Mouse (Mus musculus) embryonic stem cell, embryonic (primary cell): Measurements from ENCODE around the gene Arpc5.
"Not testable (repeated sequence)": the region's sequence is repeated elsewhere in the genome, so short reads cannot be mapped to it uniquely, and the experiment has no call there.

Experiments
- CTCF ChIA-PET, 4 experiments: fragments of 300-600 bp in 2 of 4; fragments of 350-600 bp in 2 of 4; sonication (Branson Sonifier 250); formaldehyde crosslinking; loops; one replicate each; lab custom pipeline; 2022; ENCODE audit warnings: inconsistent platforms in 2 of 4; lab: Charles Lee
- POLR2A ChIA-PET, 4 experiments: fragments of 300-600 bp in 2 of 4; fragments of 350-600 bp in 2 of 4; sonication (Branson Sonifier 250); formaldehyde crosslinking; loops; one replicate each; lab custom pipeline; 2022; ENCODE audit warnings: antibody characterized with exemption in 4 of 4, inconsistent platforms in 1 of 4; lab: Charles Lee

The Arpc5 gene

GRCm38 (mm10) chr1:152766804-152767748 is 734 bp downstream of the Arpc5 start:
- ChIA-PET POLR2A (interaction anchor here (0.5 to 2.1 kb wide), 23 partner anchors 8 to 647 kb away, joined by 3 to 9 read pairs (median 3); no protein-coding TSS in a partner anchor), CTCF (interaction anchor here (0.6 to 3.7 kb wide), 27 partner anchors 12 to 948 kb away, joined by 3 to 22 read pairs (median 5); partner anchors contain the start of gene Ncf2 (in 1 of the 4))

GRCm38 (mm10) chr1:152767749-152768488 is 1.6 kb downstream of the Arpc5 start:
- ChIA-PET CTCF (interaction anchor here (0.5 to 3.7 kb wide), 50 partner anchors 9 to 949 kb away, joined by 3 to 22 read pairs (median 4); partner anchors contain the start of gene Ncf2 (in 1 of the 4)), POLR2A (interaction anchor here (0.6 to 2.1 kb wide), 29 partner anchors 10 to 556 kb away, joined by 3 to 8 read pairs (median 3); partner anchors contain the start of gene Tsen15 (in 1 of the 4))

- ChIA-PET POLR2A (interaction anchor here in 2 of 4 experiments (0.7 to 1.7 kb wide), 3 partner anchors 19 to 46 kb away, joined by 3 to 4 read pairs (median 4); partner anchors contain the start of gene Ncf2 (in 1 of the 2)), CTCF (interaction anchor here in 2 of 4 experiments (1.1 to 1.5 kb wide), 2 partner anchors 20 to 250 kb away, joined by 3 to 5 read pairs; no protein-coding TSS in a partner anchor)
These were observed 4.7 kb downstream of the Arpc5 start for GRCm38 (mm10) chr1:152771016-152771415.

- CTCF ChIA-PET = not testable (repeated sequence)
These were observed 8.3 kb downstream of the Arpc5 start for GRCm38 (mm10) chr1:152774601-152775000.

GRCm38 (mm10) chr1:152779071-152779737 is 12.9 kb downstream of the Arpc5 start:
- ChIA-PET POLR2A (interaction anchor here in 3 of 4 experiments (0.6 to 1.6 kb wide), 6 partner anchors 9 to 1167 kb away, joined by 3 to 6 read pairs (median 4); no protein-coding TSS in a partner anchor), CTCF (interaction anchor here (0.5 to 2.0 kb wide), 31 partner anchors 9 to 955 kb away, joined by 3 to 16 read pairs (median 4); partner anchors contain the start of genes Arpc5 (in 1 of the 4), Rgl1 (in 1 of the 4) and Shcbp1l (in 1 of the 4))

More at GRCm38 (mm10) chr1:152774601-152775000, 8.3 kb downstream of the Arpc5 start:
- POLR2A ChIA-PET = interaction anchor here in 1 of 4 experiments (1.3 kb wide), 1 partner anchor 98 kb away, joined by 3 read pairs; no protein-coding TSS in a partner anchor

- ChIA-PET POLR2A (no interaction called here), CTCF (interaction anchor here in 3 of 4 experiments (0.7 to 1.2 kb wide), 3 partner anchors 16 to 289 kb away, joined by 3 to 19 read pairs (median 5); no protein-coding TSS in a partner anchor)
These were observed 18.3 kb downstream of the Arpc5 start for GRCm38 (mm10) chr1:152784620-152785019.

- POLR2A ChIA-PET, CTCF ChIA-PET: not testable (repeated sequence)
These were observed 19.1 kb downstream of the Arpc5 start for GRCm38 (mm10) chr1:152785446-152785845.

- ChIA-PET CTCF (interaction anchor here in 3 of 4 experiments (0.6 to 1.9 kb wide), 4 partner anchors 8 to 95 kb away, joined by 4 to 17 read pairs (median 9); no protein-coding TSS in a partner anchor), POLR2A (interaction anchor here in 2 of 4 experiments (0.7 to 1.8 kb wide), 4 partner anchors 9 to 129 kb away, joined by 3 to 4 read pairs (median 4); partner anchors contain the start of genes Arpc5 (in 1 of the 2) and Rgl1 (in 1 of the 2))
These were observed 20.6 kb downstream of the Arpc5 start for GRCm38 (mm10) chr1:152786953-152787352.

GRCm38 (mm10) chr1:152788121-152788660 is 21.8 kb downstream of the Arpc5 start:
- POLR2A ChIA-PET = interaction anchor here in 2 of 4 experiments (0.6 to 1.8 kb wide), 5 partner anchors 8 to 304 kb away, joined by 3 to 4 read pairs (median 3); partner anchors contain the start of genes Arpc5 (in 1 of the 2) and Rgl1 (in 1 of the 2)
- CTCF ChIA-PET = interaction anchor here in 3 of 4 experiments (0.8 to 1.9 kb wide), 5 partner anchors 9 to 45 kb away, joined by 3 to 8 read pairs (median 3); partner anchors contain the start of genes Arpc5 (in 1 of the 3) and Rgl1 (in 1 of the 3)

GRCm38 (mm10) chr1:152790254-152790653 is 23.9 kb downstream of the Arpc5 start:
- POLR2A ChIA-PET = interaction anchor here (0.6 to 4.6 kb wide), 62 partner anchors 9 to 661 kb away, joined by 3 to 47 read pairs (median 4); partner anchors contain the start of genes Ncf2 (in 2 of the 4), Arpc5 (in 1 of the 4), Rgl1 (in 1 of the 4) and Shcbp1l (in 1 of the 4)
- CTCF ChIA-PET = interaction anchor here (0.5 to 4.2 kb wide), 106 partner anchors 9 to 1779 kb away, joined by 3 to 45 read pairs (median 4); partner anchors contain the start of genes Arpc5 (in 2 of the 4), Ncf2 (in 2 of the 4), Rgl1 (in 2 of the 4) and Npl (in 1 of the 4)

- POLR2A ChIA-PET = interaction anchor here (0.6 to 4.6 kb wide), 62 partner anchors 9 to 634 kb away, joined by 3 to 47 read pairs (median 4); partner anchors contain the start of genes Arpc5 (in 2 of the 4), Ncf2 (in 2 of the 4), Rgl1 (in 2 of the 4) and Shcbp1l (in 1 of the 4)
- CTCF ChIA-PET = interaction anchor here (0.6 to 4.2 kb wide), 86 partner anchors 9 to 1172 kb away, joined by 3 to 45 read pairs (median 4); partner anchors contain the start of genes Arpc5 (in 2 of the 4), Ncf2 (in 2 of the 4), Rgl1 (in 2 of the 4) and Npl (in 1 of the 4)
These were observed 24.5 kb downstream of the Arpc5 start for GRCm38 (mm10) chr1:152790821-152791220.

GRCm38 (mm10) chr1:152791269-152791668 is 24.9 kb downstream of the Arpc5 start:
- ChIA-PET POLR2A (interaction anchor here (0.7 to 4.6 kb wide), 43 partner anchors 8 to 611 kb away, joined by 3 to 47 read pairs (median 6); partner anchors contain the start of genes Ncf2 (in 2 of the 4), Arpc5 (in 1 of the 4) and Rgl1 (in 1 of the 4)), CTCF (interaction anchor here (0.7 to 4.2 kb wide), 31 partner anchors 8 to 1171 kb away, joined by 3 to 45 read pairs (median 5); partner anchors contain the start of genes Ncf2 (in 2 of the 4), Arpc5 (in 1 of the 4) and Rgl1 (in 1 of the 4))

- ChIA-PET CTCF (interaction anchor here (0.5 to 4.2 kb wide), 9 partner anchors 12 to 317 kb away, joined by 3 to 45 read pairs (median 3); no protein-coding TSS in a partner anchor), POLR2A (interaction anchor here (0.5 to 4.6 kb wide), 36 partner anchors 12 to 691 kb away, joined by 3 to 47 read pairs (median 4); no protein-coding TSS in a partner anchor)
These were observed 26.6 kb downstream of the Arpc5 start for GRCm38 (mm10) chr1:152792736-152793494.

GRCm38 (mm10) chr1:152793495-152794130 is 27.3 kb downstream of the Arpc5 start:
- POLR2A ChIA-PET = interaction anchor here (0.5 to 4.6 kb wide), 36 partner anchors 12 to 690 kb away, joined by 3 to 47 read pairs (median 4); no protein-coding TSS in a partner anchor
- CTCF ChIA-PET = interaction anchor here in 3 of 4 experiments (0.6 to 4.2 kb wide), 6 partner anchors 12 to 300 kb away, joined by 3 to 45 read pairs (median 4); no protein-coding TSS in a partner anchor
